Mouse (Mus musculus) heart, postnatal 0 days (tissue): ENCODE measurements at regions not wholly inside any gene's neighbourhood (a gene's known extent, or its start where the extent isn't known, plus 50 kb on each side); places are given as distances from the start of the nearest gene placed in this dataset.

Source experiments
- ATAC-seq: fragments of 200-750 bp; cut with Nextera tagmentation; 2 replicates; pipeline ENCODE4 v1.8.0; 2017; ENCODE audit warnings: low read depth, moderate number of reproducible peaks, moderate library complexity; ENCODE audit not compliant: insufficient read depth
- DNase-seq: peaks from one replicate; pipeline ENCODE4 v3.0.0-alpha.2; 2016; ENCODE audit warnings: low spot score
- H3K27ac ChIP-seq: fragments of 300-500 bp; sonication (generic); 2 replicates; pipeline ENCODE4 v1.5.1; 2014; ENCODE audit warnings: low read depth, mild to moderate bottlenecking
- H3K27me3 ChIP-seq: fragments of 300-500 bp; sonication (generic); 2 replicates; pipeline ENCODE4 v1.6.1; 2014; ENCODE audit warnings: low read length, mixed read lengths; ENCODE audit not compliant: control insufficient read depth, insufficient read depth
- H3K36me3 ChIP-seq: fragments of 300-500 bp; sonication (generic); replicated peaks from 2 replicates; pipeline ENCODE4 v1.6.1; 2014; ENCODE audit warnings: low read length, mixed read lengths; ENCODE audit not compliant: control insufficient read depth, insufficient read depth
- H3K4me1 ChIP-seq: fragments of 300-500 bp; sonication (generic); 2 replicates; pipeline ENCODE4 v1.6.1; 2014; ENCODE audit warnings: antibody characterized with exemption; ENCODE audit not compliant: control insufficient read depth, insufficient read depth
- H3K4me2 ChIP-seq: fragments of 300-500 bp; sonication (generic); 2 replicates; pipeline ENCODE4 v1.6.1; 2014; ENCODE audit warnings: low read depth, mild to moderate bottlenecking, low read length, moderate library complexity
- H3K4me3 ChIP-seq: fragments of 300-500 bp; sonication (generic); 2 replicates; pipeline ENCODE4 v1.5.1; 2014; ENCODE audit warnings: low read depth, low read length
- H3K9ac ChIP-seq: fragments of 300-500 bp; sonication (generic); replicated peaks from 2 replicates; pipeline ENCODE4 v1.6.1; 2014; ENCODE audit warnings: low read depth, low read length, mixed read lengths
- H3K9me3 ChIP-seq: fragments of 300-500 bp; sonication (generic); replicated peaks from 2 replicates; pipeline ENCODE4 v1.6.1; 2016; ENCODE audit warnings: low read length; ENCODE audit not compliant: control insufficient read depth
- CTCF ChIP-seq: IDR thresholded peaks from 2 replicates; pipeline ENCODE4 v1.5.1; 2016; ENCODE audit warnings: antibody characterized with exemption, control low read depth, low read depth
- EP300 ChIP-seq: IDR thresholded peaks from 2 replicates; pipeline ENCODE4 v1.6.1; 2016; ENCODE audit warnings: antibody characterized with exemption, low read depth
- WGBS: fragments of 180-500 bp; shearing (Covaris S2); extraction: QIAGEN DNeasy Blood & Tissue Kit; methylation state at CpG from one replicate; pipeline ENCODE4 v1.1.7; 2014; 5-methylcytosine and 5-hydroxymethylcytosine counted together

DNA sequence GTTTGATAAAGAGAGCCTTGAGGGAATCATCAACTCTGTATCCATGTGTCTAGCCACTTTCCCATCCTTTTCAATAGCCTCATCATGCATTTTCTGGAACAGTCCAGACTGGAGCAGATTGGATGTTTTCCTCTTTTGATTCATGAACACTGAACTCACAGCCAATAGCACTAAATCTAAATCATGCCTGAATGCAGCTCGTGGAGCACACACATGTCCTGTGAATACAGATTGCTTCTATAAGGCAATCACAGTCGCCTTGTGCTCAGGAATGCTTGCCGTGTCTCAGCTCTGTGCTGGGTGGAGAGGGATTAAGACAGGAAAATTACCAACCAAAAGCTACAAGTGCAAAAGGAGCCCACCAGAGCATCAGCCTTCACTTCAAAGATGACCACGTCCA, 100.9 kb upstream of the Spin1 start:
- DNase-seq (no peak), ATAC-seq (no peak)
- H3K27ac ChIP-seq, result no peak overlapping the region
- no peaks in the 10 kb centered on the region for H3K9me3 ChIP-seq
- no peak overlapping the region for H3K4me2 ChIP-seq
- H3K4me1 ChIP-seq, result no peaks in the 10 kb centered on the region
- no peak for TF ChIP-seq CTCF
- TF ChIP-seq EP300, result no peak
- no peak overlapping the region for H3K4me3 ChIP-seq
- H3K36me3 ChIP-seq, result no peaks in the 10 kb centered on the region
- H3K27me3 ChIP-seq, result no peaks in the 10 kb centered on the region
- WGBS, result 75% methylated on average over 4 of the region's 4 CpGs
- no peak overlapping the region for H3K9ac ChIP-seq

GRCm38 (mm10) chr13:51004827-51005226, 95.9 kb upstream of the Spin1 start:
- no peak overlapping the region for H3K9ac ChIP-seq
- 61% methylated on average over 3 of the region's 3 CpGs for WGBS
- no peak overlapping the region for H3K27ac ChIP-seq
- no peaks in the 10 kb centered on the region for H3K9me3 ChIP-seq
- H3K4me2 ChIP-seq, result no peak overlapping the region
- no peaks in the 10 kb centered on the region for H3K36me3 ChIP-seq
- ATAC-seq (no peak), DNase-seq (no peak)
- no peak for TF ChIP-seq EP300
- no peak for TF ChIP-seq CTCF
- H3K4me3 ChIP-seq, result no peak overlapping the region
- H3K4me1 ChIP-seq, result no peaks in the 10 kb centered on the region
- H3K27me3 ChIP-seq, result no peaks in the 10 kb centered on the region

DNA sequence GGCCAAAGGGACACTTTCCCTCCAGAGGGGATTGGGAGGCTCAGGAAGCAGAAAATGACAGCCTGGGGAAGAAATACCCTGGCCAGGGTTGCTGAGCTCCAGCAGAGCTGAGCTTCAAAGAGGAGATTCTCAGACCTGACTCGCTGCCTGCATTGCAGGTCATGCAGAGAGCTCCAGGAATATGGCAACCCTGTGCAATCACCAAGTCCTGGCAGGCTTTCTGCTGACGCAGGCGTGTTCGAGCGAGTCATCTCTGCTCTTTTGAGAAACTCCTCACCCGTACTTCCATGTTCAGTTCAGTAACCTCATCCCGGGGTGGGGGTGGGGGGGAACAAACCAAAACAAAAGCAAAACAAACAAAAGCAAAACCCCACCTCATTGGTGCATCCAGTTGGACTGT, 89.9 kb upstream of the Spin1 start:
- no peak overlapping the region for H3K4me3 ChIP-seq
- DNase-seq (no peak), ATAC-seq (no peak)
- H3K36me3 ChIP-seq, result no peaks in the 10 kb centered on the region
- TF ChIP-seq EP300 (no peak), CTCF (no peak)
- H3K27me3 ChIP-seq, result no peaks in the 10 kb centered on the region
- no peak overlapping the region for H3K9ac ChIP-seq
- no peaks in the 10 kb centered on the region for H3K4me1 ChIP-seq
- no peak overlapping the region for H3K27ac ChIP-seq
- no peak overlapping the region for H3K4me2 ChIP-seq
- WGBS, result 81% methylated on average over 7 of the region's 7 CpGs
- H3K9me3 ChIP-seq, result no peaks in the 10 kb centered on the region

DNA sequence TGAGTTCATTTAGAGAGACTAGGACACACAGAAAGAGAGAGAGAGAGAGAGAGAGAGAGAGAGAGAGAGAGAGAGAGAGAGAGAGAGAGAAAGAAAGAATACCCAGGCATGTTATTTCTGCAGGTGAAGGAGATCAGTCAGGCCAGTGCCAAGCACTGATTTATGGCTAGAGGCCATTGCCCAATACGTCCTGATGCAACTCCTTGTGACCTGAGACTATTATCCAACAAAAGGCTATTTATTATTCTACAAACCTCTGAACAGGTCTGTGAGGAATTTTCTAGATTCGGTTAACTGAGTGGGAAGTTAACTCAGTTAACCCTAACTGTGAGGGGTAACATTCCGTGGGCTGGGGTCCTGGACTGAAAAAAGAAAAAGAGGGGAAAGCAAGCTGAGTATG, 84.5 kb upstream of the Spin1 start:
- WGBS, result 87% methylated on average over 3 of the region's 3 CpGs
- no peaks in the 10 kb centered on the region for H3K36me3 ChIP-seq
- no peak overlapping the region for H3K9ac ChIP-seq
- no peak overlapping the region for H3K27ac ChIP-seq
- H3K27me3 ChIP-seq, result no peaks in the 10 kb centered on the region
- DNase-seq (no peak), ATAC-seq (no peak)
- TF ChIP-seq CTCF (no peak), EP300 (no peak)
- H3K9me3 ChIP-seq, result no peaks in the 10 kb centered on the region
- no peak overlapping the region for H3K4me3 ChIP-seq
- peaks cover 10% of the 10 kb centered on the region for H3K4me1 ChIP-seq
- no peak overlapping the region for H3K4me2 ChIP-seq

- TF ChIP-seq EP300, result no peak
- Histone ChIP-seq H3K4me3 (no peak overlapping the region), H3K9me3 (no peaks in the 10 kb centered on the region), H3K27ac (0 out of 2 replicates have a peak overlapping the region, but pooled peaks have one; percentile 58), H3K27me3 (no peaks in the 10 kb centered on the region), H3K36me3 (no peaks in the 10 kb centered on the region), H3K4me2 (no peak overlapping the region), H3K4me1 (peaks cover 10% of the 10 kb centered on the region), H3K9ac (no peak overlapping the region)
- DNase-seq (no peak), ATAC-seq (no peak)
- 83% methylated on average over 16 of the region's 16 CpGs for WGBS
Observed at GRCm38 (mm10) chr13:51016956-51017703, 83.5 kb upstream of the Spin1 start.
